Mouse (Mus musculus): ENCODE measurements around the gene Acot12. TPM values are rescaled to one million over a fixed set of nuclear protein-coding genes. Genes with fewer than 3 reads are reported as not detected.
"Not testable (repeated sequence)": the region's sequence is repeated elsewhere in the genome, so short reads cannot be mapped to it uniquely, and the experiment has no call there.

Acot12 gene
- total RNA-seq, 2 experiments from 2014 or later, result 0.28 TPM

- no peak for DNase-seq (ENCODE audit: extremely low spot score in 1 of 2, low spot score in 2 of 2)
- intact Hi-C loops (cut with DNase I), result no loop called here
Measured at GRCm38 (mm10) chr13:91756230-91756629, 14.9 kb downstream of the Acot12 start.

GRCm38 (mm10) chr13:91758316-91759048 lies 17.2 kb downstream of the Acot12 start:
- DNase-seq (ENCODE audit: extremely low spot score in 1 of 2, low spot score in 2 of 2), result no peak
- intact Hi-C loops (cut with DNase I), result no loop called here

- intact Hi-C loops (cut with DNase I), result no loop called here
- DNase-seq (ENCODE audit: extremely low spot score in 1 of 2, low spot score in 2 of 2), result no peak
Measured at GRCm38 (mm10) chr13:91759791-91760190, 18.5 kb downstream of the Acot12 start.

GRCm38 (mm10) chr13:91760302-91761050 lies 19.2 kb downstream of the Acot12 start:
- no peak for DNase-seq (ENCODE audit: extremely low spot score in 1 of 2, low spot score in 2 of 2)
- intact Hi-C loops (cut with DNase I), result no loop called here

- intact Hi-C loops (cut with DNase I), result no loop called here
- DNase-seq (ENCODE audit: extremely low spot score in 1 of 2, low spot score in 2 of 2), result no peak
Measured at GRCm38 (mm10) chr13:91761654-91762445, 20.5 kb downstream of the Acot12 start.

GRCm38 (mm10) chr13:91763654-91764053 lies 22.3 kb downstream of the Acot12 start:
- DNase-seq (ENCODE audit: extremely low spot score in 1 of 2, low spot score in 2 of 2), result not testable (repeated sequence)

GRCm38 (mm10) chr13:91765627-91766026 lies 24.3 kb downstream of the Acot12 start:
- intact Hi-C loops (cut with DNase I), result no loop called here

More at GRCm38 (mm10) chr13:91763654-91764053, 22.3 kb downstream of the Acot12 start:
- intact Hi-C loops (cut with DNase I), result not testable (repeated sequence)

GRCm38 (mm10) chr13:91768683-91769651 lies 27.7 kb downstream of the Acot12 start:
- intact Hi-C loops (cut with DNase I), result no loop called here
- no peak for DNase-seq (ENCODE audit: extremely low spot score in 1 of 2, low spot score in 2 of 2)

More at GRCm38 (mm10) chr13:91765627-91766026, 24.3 kb downstream of the Acot12 start:
- DNase-seq (ENCODE audit: extremely low spot score in 1 of 2, low spot score in 2 of 2), result no peak

GRCm38 (mm10) chr13:91778092-91778491 lies 36.8 kb downstream of the Acot12 start:
- no peak for DNase-seq (ENCODE audit: extremely low spot score in 1 of 2, low spot score in 2 of 2)
- intact Hi-C loops (cut with DNase I), result no loop called here

GRCm38 (mm10) chr13:91779892-91780291 lies 38.6 kb downstream of the Acot12 start:
- no peak for DNase-seq (ENCODE audit: extremely low spot score in 1 of 2, low spot score in 2 of 2)
- intact Hi-C loops (cut with DNase I), result loop anchor here (10.0 kb wide), 1 partner anchor 55 kb away; no protein-coding TSS in a partner anchor

GRCm38 (mm10) chr13:91792035-91792434 lies 50.7 kb downstream of the Acot12 start:
- intact Hi-C loops (cut with DNase I), result no loop called here
- no peak for DNase-seq (ENCODE audit: extremely low spot score in 1 of 2, low spot score in 2 of 2)

- DNase-seq (ENCODE audit: extremely low spot score in 1 of 2, low spot score in 2 of 2), result no peak
- intact Hi-C loops (cut with DNase I), result no loop called here
Measured at GRCm38 (mm10) chr13:91794926-91795436, 53.7 kb downstream of the Acot12 start.

- intact Hi-C loops (cut with DNase I), result no loop called here
- no peak for DNase-seq (ENCODE audit: extremely low spot score in 1 of 2, low spot score in 2 of 2)
Measured at GRCm38 (mm10) chr13:91795593-91795992, 54.3 kb downstream of the Acot12 start.

- intact Hi-C loops (cut with DNase I), result no loop called here
- no peak for DNase-seq (ENCODE audit: extremely low spot score in 1 of 2, low spot score in 2 of 2)
Measured at GRCm38 (mm10) chr13:91796003-91796402, 54.7 kb downstream of the Acot12 start.

- intact Hi-C loops (cut with DNase I), result no loop called here
- no peak for DNase-seq (ENCODE audit: extremely low spot score in 1 of 2, low spot score in 2 of 2)
Measured at GRCm38 (mm10) chr13:91796916-91797315, 55.6 kb downstream of the Acot12 start.

- intact Hi-C loops (cut with DNase I), result no loop called here
- DNase-seq (ENCODE audit: extremely low spot score in 1 of 2, low spot score in 2 of 2), result no peak
Measured at GRCm38 (mm10) chr13:91797442-91797841, 56.1 kb downstream of the Acot12 start.

GRCm38 (mm10) chr13:91801726-91802125 lies 60.4 kb downstream of the Acot12 start:
- no peak for DNase-seq (ENCODE audit: extremely low spot score in 1 of 2, low spot score in 2 of 2)
- intact Hi-C loops (cut with DNase I), result no loop called here
